Mouse (Mus musculus) testis, adult 2 months (tissue): Measurements from ENCODE around the gene Tfcp2.

Source experiments
- CTCF ChIP-seq: fragments of 200-500 bp; IDR thresholded peaks from 2 replicates; pipeline ENCODE4 v1.5.1; 2012; ENCODE audit warnings: low read depth, mild to moderate bottlenecking, inconsistent platforms, low read length, moderate library complexity; ENCODE audit not compliant: control insufficient read depth, insufficient read depth, insufficient replicate concordance
- POLR2A ChIP-seq: fragments of 200-500 bp; IDR thresholded peaks from 2 replicates; pipeline ENCODE4 v1.6.1; 2012; ENCODE audit warnings: low read depth, mild to moderate bottlenecking, inconsistent platforms, low read length, moderate library complexity; ENCODE audit not compliant: control insufficient read depth

DNA sequence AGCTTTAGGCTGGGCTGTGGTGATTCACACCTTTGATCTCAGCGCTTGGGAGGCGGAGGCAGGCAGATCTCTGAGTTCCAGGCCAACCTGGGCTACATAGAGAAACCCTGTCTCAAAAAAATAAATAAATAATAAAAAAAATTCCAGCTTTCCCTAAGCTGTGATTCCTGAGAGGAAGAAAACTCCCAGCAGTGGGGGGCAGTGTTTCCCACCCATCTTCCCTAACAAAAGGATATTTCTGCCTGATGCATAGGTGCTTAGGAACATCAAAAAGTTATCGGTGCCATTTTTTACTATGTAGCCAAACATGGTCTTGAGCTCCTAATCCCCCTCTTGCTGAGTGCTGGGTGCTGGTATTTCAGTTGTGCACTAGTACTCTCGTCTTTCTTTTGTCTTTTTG lies 1.5 kb downstream of the Tfcp2 start:
- TF ChIP-seq POLR2A, result no peak
- no peak for TF ChIP-seq CTCF
